Mouse (Mus musculus): Measurements from ENCODE around the gene C1qtnf6. TPM values are rescaled to one million over a fixed set of nuclear protein-coding genes. Genes with fewer than 3 reads are reported as not detected.

Gene C1qtnf6
- total RNA-seq, 2 experiments from 2014 or later: 38.1 to 40.7 TPM

DNA sequence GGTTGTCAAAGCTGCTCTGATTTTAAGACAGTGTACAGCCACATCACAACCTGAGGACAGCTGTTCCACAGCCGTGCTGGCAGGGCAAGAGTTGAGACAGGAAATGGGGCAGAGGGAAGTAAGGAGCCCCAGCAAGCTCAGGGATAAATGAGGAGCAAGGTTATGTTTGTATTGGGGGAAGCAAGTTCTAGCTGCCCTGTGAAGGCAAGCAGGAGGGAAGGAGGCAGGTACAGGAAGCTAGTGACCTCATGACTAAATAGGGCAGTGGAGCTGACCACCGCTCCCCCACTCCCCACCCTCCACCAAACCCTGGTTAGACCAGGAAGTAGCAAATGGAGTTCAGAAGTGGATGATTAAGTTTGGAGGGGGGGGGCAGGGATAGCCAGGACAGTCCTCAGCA, 50.2 kb downstream of the C1qtnf6 start:
- no peak for DNase-seq

DNA sequence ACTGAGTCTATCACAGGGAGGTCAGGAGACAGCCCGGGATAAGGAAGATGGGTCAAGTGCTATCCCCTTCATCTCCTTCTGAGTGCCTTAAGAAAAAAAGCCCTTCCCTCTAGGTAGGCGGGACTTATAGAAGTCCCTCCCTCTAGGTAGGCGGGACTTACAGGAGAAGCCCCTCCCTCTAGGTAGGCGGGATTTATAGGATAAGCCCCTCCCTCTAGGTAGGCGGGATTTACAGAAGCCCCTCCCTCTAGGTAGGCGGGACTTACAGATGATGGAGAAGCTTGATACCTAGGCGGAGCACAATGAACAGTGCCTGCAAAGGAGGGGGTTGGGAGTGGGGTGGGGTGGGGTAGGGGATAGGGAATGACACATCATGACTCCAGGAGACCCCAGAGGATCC, 51.1 kb downstream of the C1qtnf6 start:
- DNase-seq: no peak

DNA sequence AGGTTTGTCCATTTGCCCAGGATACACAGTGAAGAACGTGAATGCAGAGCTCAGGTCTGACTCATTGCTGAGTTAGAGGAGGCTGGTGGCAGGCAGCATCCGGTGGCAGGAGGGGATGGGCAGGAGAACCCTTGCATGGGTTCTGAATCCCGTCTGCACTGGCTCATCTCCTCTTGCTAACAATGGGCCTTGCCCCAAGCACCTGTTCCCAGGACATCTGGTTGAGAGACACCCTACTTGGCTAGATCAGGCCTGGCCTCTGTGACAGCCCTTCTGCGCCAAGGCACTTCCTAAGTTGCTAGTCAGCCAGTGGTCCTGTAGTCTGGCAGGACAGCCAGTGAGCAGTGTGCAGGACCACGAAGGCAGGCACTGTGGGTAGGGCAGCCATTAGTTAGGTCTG, 51.7 kb downstream of the C1qtnf6 start:
- no peak for DNase-seq

DNA sequence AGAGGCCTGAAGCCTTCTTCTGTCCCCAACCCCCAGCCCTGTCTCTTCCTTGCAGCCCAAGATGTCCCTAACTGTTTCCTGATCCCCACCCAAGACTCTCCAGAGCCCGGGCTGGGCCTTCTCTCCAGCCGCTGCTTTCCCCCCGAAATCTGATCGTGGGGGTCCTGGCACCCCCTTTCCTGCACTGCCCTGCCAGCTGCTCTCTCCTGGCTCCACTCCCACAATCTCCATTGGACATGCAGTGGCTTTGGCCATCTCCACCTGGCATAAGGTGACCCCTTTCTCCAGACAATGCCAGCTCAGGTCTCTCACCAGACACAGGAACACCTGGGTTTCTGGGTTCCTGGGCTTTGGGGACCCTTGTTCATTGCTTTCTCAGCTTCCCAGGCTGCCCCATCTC, 53.1 kb downstream of the C1qtnf6 start:
- DNase-seq: no peak

DNA sequence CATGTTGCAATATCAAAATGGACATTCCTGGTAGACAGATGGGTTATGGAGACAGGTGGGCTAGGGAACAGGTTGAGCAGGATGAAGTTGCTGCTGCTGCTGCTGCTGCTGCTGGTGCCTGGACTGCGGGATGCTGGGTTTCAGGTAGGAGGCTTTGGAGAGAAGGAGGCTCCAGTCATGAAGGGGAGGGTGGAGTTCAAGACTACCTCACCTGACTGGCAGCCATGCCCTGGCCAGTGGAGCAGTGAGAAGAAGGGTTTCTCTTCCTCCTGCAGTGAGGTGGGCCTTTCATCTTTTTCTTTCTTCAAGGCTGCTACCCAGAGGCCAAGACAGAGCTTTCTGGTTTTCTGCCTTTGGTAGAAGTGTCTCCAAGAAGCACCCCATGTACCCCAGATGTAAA, 54.3 kb downstream of the C1qtnf6 start:
- no peak for DNase-seq

DNA sequence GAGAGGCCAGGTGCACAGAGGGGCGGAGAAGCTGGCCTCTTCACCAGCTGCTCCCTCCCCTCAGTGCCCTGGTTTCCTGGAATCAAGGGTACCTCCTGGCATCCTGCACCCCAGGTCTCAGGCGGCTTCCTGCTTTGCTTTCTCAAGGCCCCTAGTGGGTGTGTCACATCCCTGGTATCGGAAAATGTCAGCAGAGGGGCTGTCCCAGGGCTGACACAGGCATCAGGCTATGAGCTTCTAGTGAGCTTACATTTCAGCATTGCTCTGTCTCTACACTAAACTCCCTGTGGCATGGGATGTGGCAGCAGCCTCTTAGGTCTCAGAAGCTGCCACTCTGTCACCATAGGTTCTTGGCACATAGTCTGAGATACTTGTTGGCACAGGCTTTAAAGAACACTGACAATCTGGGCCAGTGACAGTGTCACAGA, 55.6 kb downstream of the C1qtnf6 start:
- DNase-seq: peak in 1 of 2 experiments; percentile 53

DNA sequence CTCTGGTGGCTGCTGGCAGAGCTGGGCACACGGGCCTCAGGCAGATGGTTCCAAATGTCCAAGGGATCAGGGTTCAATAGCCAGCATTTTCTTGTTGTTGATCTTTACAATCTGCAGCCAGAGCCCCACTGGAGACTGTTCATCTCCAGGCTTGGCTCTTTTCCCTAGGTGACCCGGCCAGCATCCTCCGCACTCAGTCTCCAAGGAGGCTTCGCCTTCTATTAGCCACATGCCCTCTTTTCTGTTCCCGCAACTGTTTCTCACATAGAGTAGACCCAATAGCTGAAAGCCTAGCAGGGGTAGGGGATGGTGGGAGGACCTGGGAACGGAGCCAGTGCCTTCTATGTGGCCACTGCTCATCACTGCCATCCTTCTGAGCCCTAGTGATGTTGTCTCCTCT, 57.8 kb downstream of the C1qtnf6 start:
- no peak for DNase-seq

Other genes starting within 250 kb of the C1qtnf6 start
- gene Csf2rb2, start 225.7 kb downstream of the C1qtnf6 start, total RNA-seq (2021): under 1 TPM; 0.36 to 0.93 TPM
- 1 to 10 TPM; 2.7 to 5.9 TPM for gene Csf2rb, start 205.7 kb downstream of the C1qtnf6 start, total RNA-seq (2021)
- not detected for gene Tex33, start 135.5 kb downstream of the C1qtnf6 start, total RNA-seq (2021)
- gene Tst, start 125.5 kb downstream of the C1qtnf6 start, total RNA-seq (2021): 100 to 1,000 TPM; 276 to 330 TPM
- 10 to 100 TPM; 38.8 to 57.7 TPM for gene Mpst, start 125.0 kb downstream of the C1qtnf6 start, total RNA-seq (2021)
- 10 to 100 TPM; 78.2 to 96.3 TPM for gene Kctd17, start 102.9 kb downstream of the C1qtnf6 start, total RNA-seq (2021)
- gene Tmprss6, start 62.8 kb downstream of the C1qtnf6 start, total RNA-seq (2021): 1 to 10 TPM; 1.2 to 2.3 TPM
- gene Il2rb, start 36.1 kb downstream of the C1qtnf6 start, total RNA-seq (2021): 1 to 10 TPM in 1 of 2 experiments, under 1 TPM in 1; 0.76 to 1.4 TPM
- under 1 TPM; 0.30 to 0.70 TPM for gene Sstr3, start 13.3 kb upstream of the C1qtnf6 start, total RNA-seq (2021)
- gene Rac2, start 41.4 kb upstream of the C1qtnf6 start, total RNA-seq (2021): 1 to 10 TPM; 3.3 to 3.7 TPM
- gene Cyth4, start 65.6 kb upstream of the C1qtnf6 start, total RNA-seq (2021): 10 to 100 TPM in 1 of 2 experiments, 1 to 10 TPM in 1; 6.8 to 10.2 TPM
- gene Elfn2, start 187.4 kb upstream of the C1qtnf6 start, total RNA-seq (2021): 1 to 10 TPM; 2.7 to 3.0 TPM
- 10 to 100 TPM; 12.3 to 16.7 TPM for gene Mfng, start 242.1 kb upstream of the C1qtnf6 start, total RNA-seq (2021)

All from adrenal gland, postnatal 36 days (tissue).